ENCODE assay signal across 23 mouse cellular contexts in genomic region chr8:105303396-105303795, GRCm38 (mm10). TPM values are rescaled to one million over a fixed set of nuclear protein-coding genes. Genes with fewer than 3 reads are reported as not detected.
DNase-seq lines count a peak whose midpoint lies in the region; ATAC-seq and TF ChIP-seq lines count a peak whose summit lies in the region.
"Had no signal": no experiment of that assay in that cellular context is flagged by ENCODE, and none has a peak within 500 bp of the region (broad histone marks: within the 10 kb centered on the region; RNA-seq: fewer than 3 reads in every experiment).

No protein-coding gene starts in this region.

- TF ChIP-seq CTCF in CH12.LX (conservative IDR thresholded peaks at IDR 0.05 in 1 of 2, IDR thresholded peaks at IDR 0.05 in 1 of 2; ENCODE audit: low read depth in 2 of 2, low read length in 2 of 2) = no peak
- no peak for TF ChIP-seq CTCF in bone marrow macrophage, adult 2 months (IDR thresholded peaks at IDR 0.05; ENCODE audit: low read depth, low read length)

- H3K27ac ChIP-seq in heart, embryonic 13.5 days (replicated peaks) = 0 out of 2 replicates have a peak overlapping the region, but pooled peaks have one; percentile 67
- H3K27ac ChIP-seq in heart, embryonic 12.5 days (ENCODE audit: poor library complexity, severe bottlenecking) = no peak overlapping the region
- H3K27ac ChIP-seq in CH12.LX (ENCODE audit: insufficient read depth, low read depth) = no peak overlapping the region
- H3K27ac ChIP-seq in bone marrow macrophage, adult 2 months (ENCODE audit: insufficient read depth, low read depth, low read length) = peak overlapping the region; percentile 67
- peak overlapping the region; percentile 60 for H3K27ac ChIP-seq in liver, embryonic 16.5 days (ENCODE audit: low read length)
- no peak overlapping the region for H3K27ac ChIP-seq in midbrain, embryonic 11.5 days (ENCODE audit: low read depth, low read length)
- H3K27ac ChIP-seq: forebrain, embryonic 12.5 days; hindbrain, embryonic 14.5 days; limb, embryonic 12.5 days; midbrain, embryonic 13.5 days had no signal

- peaks cover 17% of the 10 kb centered on the region for H3K79me2 ChIP-seq in CH12.LX (replicated peaks; ENCODE audit: control insufficient read depth, extremely low read depth, insufficient read depth, poor library complexity, severe bottlenecking)

- in situ Hi-C loops in CH12.LX (cut with MboI; ENCODE audit: low pct_ligation_motif_present, low pct_unique_long_range_greater_than_20kb, low sequenced_read_pairs) = no loop called here

- no peaks in the 10 kb centered on the region for H3K9me3 ChIP-seq in heart, embryonic 13.5 days
- no peaks in the 10 kb centered on the region for H3K9me3 ChIP-seq in heart, embryonic 12.5 days (replicated peaks)
- H3K9me3 ChIP-seq in CH12.LX (replicated peaks; ENCODE audit: low read length) = no peaks in the 10 kb centered on the region
- no peaks in the 10 kb centered on the region for H3K9me3 ChIP-seq in liver, embryonic 16.5 days (replicated peaks; ENCODE audit: control insufficient read depth, low read length)
- H3K9me3 ChIP-seq in midbrain, embryonic 11.5 days (ENCODE audit: control insufficient read depth, low read length) = no peaks in the 10 kb centered on the region
- H3K9me3 ChIP-seq: forebrain, embryonic 12.5 days; limb, embryonic 12.5 days; midbrain, embryonic 13.5 days; neural tube, embryonic 13.5 days had no signal

- no peaks in the 10 kb centered on the region for H3K27me3 ChIP-seq in heart, embryonic 13.5 days (replicated peaks)
- no peaks in the 10 kb centered on the region for H3K27me3 ChIP-seq in heart, embryonic 12.5 days (replicated peaks)
- H3K27me3 ChIP-seq in CH12.LX (replicated peaks) = no peaks in the 10 kb centered on the region
- H3K27me3 ChIP-seq in liver, embryonic 16.5 days (ENCODE audit: control insufficient read depth, insufficient read depth, low read depth, low read length) = no peaks in the 10 kb centered on the region
- H3K27me3 ChIP-seq in midbrain, embryonic 11.5 days (ENCODE audit: control insufficient read depth, insufficient read depth, low read length) = no peaks in the 10 kb centered on the region
- H3K27me3 ChIP-seq: forebrain, embryonic 12.5 days; limb, embryonic 12.5 days; midbrain, embryonic 13.5 days; neural tube, embryonic 13.5 days had no signal

- DNase-seq in CH12.LX (ENCODE audit: extremely low read depth) = no peak
- DNase-seq in midbrain, embryonic 11.5 days (ENCODE audit: low spot score, missing footprints) = no peak
- DNase-seq in adrenal gland, postnatal 10 days = no peak
- DNase-seq: adrenal gland, postnatal 14 days; B cell, adult 2 months; cerebellum, adult 18-20 months; cerebellum, postnatal 25 days; embryo, embryonic 11 days; gastrocnemius, postnatal 36 days; heart, postnatal 36 days; lung, embryonic 14.5 days; thymus, postnatal 4 days had no signal

- H3K4me3 ChIP-seq in heart, embryonic 13.5 days = no peak overlapping the region
- H3K4me3 ChIP-seq in heart, embryonic 12.5 days = no peak overlapping the region
- H3K4me3 ChIP-seq in CH12.LX (replicated peaks in 1 of 3; ENCODE audit: low read depth in 2 of 3, low read length in 2 of 3, poor library complexity in 1 of 3) = no peak overlapping the region
- no peak overlapping the region for H3K4me3 ChIP-seq in bone marrow macrophage, adult 2 months (ENCODE audit: insufficient read depth, low read length)
- no peak overlapping the region for H3K4me3 ChIP-seq in liver, embryonic 16.5 days (ENCODE audit: low read depth, low read length)
- H3K4me3 ChIP-seq in midbrain, embryonic 11.5 days (ENCODE audit: low read depth, low read length) = no peak overlapping the region
- H3K4me3 ChIP-seq: forebrain, embryonic 12.5 days; limb, embryonic 12.5 days; midbrain, embryonic 13.5 days; neural tube, embryonic 13.5 days had no signal

- peaks cover 56% of the 10 kb centered on the region for H3K4me1 ChIP-seq in heart, embryonic 13.5 days
- H3K4me1 ChIP-seq in heart, embryonic 12.5 days (replicated peaks) = peaks cover 49% of the 10 kb centered on the region
- H3K4me1 ChIP-seq in CH12.LX (ENCODE audit: control insufficient read depth in 1 of 2, insufficient read depth in 2 of 2) = peaks cover 4 to 74% of the 10 kb centered on the region in 2 experiments
- peaks cover 47% of the 10 kb centered on the region for H3K4me1 ChIP-seq in bone marrow macrophage, adult 2 months (ENCODE audit: control insufficient read depth, insufficient read depth, low read length)
- peaks cover 61% of the 10 kb centered on the region for H3K4me1 ChIP-seq in liver, embryonic 16.5 days (ENCODE audit: control insufficient read depth, low read depth, low read length)
- H3K4me1 ChIP-seq in midbrain, embryonic 11.5 days (ENCODE audit: control insufficient read depth, insufficient read depth, low read length) = peaks cover 15% of the 10 kb centered on the region

- TF ChIP-seq EP300 in CH12.LX (IDR thresholded peaks at IDR 0.05; ENCODE audit: low read length) = no peak

- TF ChIP-seq POLR2A in CH12.LX (IDR thresholded peaks at IDR 0.05; ENCODE audit: low read depth, low read length) = no peak
- TF ChIP-seq POLR2A in bone marrow macrophage, adult 2 months (IDR thresholded peaks at IDR 0.05; ENCODE audit: borderline replicate concordance, low read depth, low read length) = no peak

- peaks cover 81% of the 10 kb centered on the region for H3K36me3 ChIP-seq in heart, embryonic 13.5 days
- peaks cover 76% of the 10 kb centered on the region for H3K36me3 ChIP-seq in heart, embryonic 12.5 days
- peaks cover 76 to 95% of the 10 kb centered on the region in 2 experiments for H3K36me3 ChIP-seq in CH12.LX (replicated peaks in 1 of 2; ENCODE audit: control insufficient read depth in 1 of 2, insufficient read depth in 1 of 2, low read length in 1 of 2)
- peaks cover 69% of the 10 kb centered on the region for H3K36me3 ChIP-seq in liver, embryonic 16.5 days (ENCODE audit: control insufficient read depth, insufficient read depth)
- peaks cover 30% of the 10 kb centered on the region for H3K36me3 ChIP-seq in midbrain, embryonic 11.5 days (ENCODE audit: control insufficient read depth, insufficient read depth, low read length)

- dilution Hi-C loops in CH12.LX (cut with MboI; ENCODE audit: extremely low pct_ligation_motif_present, extremely low pct_unique_long_range_greater_than_20kb, low sequenced_read_pairs) = no loop called here

- 75% methylated on average over 8 of the region's 8 CpGs for WGBS in heart, embryonic 13.5 days
- WGBS in heart, embryonic 12.5 days = 86% methylated on average over 8 of the region's 8 CpGs
- WGBS in liver, embryonic 16.5 days (ENCODE audit: insufficient replicate concordance) = 56% methylated on average over 8 of the region's 8 CpGs
- WGBS in midbrain, embryonic 11.5 days = 85% methylated on average over 8 of the region's 8 CpGs

- H3K4me2 ChIP-seq in heart, embryonic 13.5 days = no peak overlapping the region
- no peak overlapping the region for H3K4me2 ChIP-seq in heart, embryonic 12.5 days
- H3K4me2 ChIP-seq in CH12.LX (ENCODE audit: insufficient read depth, low read depth, poor library complexity, severe bottlenecking) = no peak overlapping the region
- H3K4me2 ChIP-seq in liver, embryonic 16.5 days (ENCODE audit: low read depth, low read length) = peak overlapping the region; percentile 83; the same call in 1 of the 2 replicates
- no peak overlapping the region for H3K4me2 ChIP-seq in midbrain, embryonic 11.5 days
- H3K4me2 ChIP-seq: forebrain, embryonic 12.5 days; hindbrain, embryonic 14.5 days; limb, embryonic 12.5 days; lung, embryonic 14.5 days; midbrain, embryonic 13.5 days; neural tube, embryonic 13.5 days had no signal

- 0 out of 2 replicates have a peak overlapping the region, but pooled peaks have one; percentile 21 for H3K9ac ChIP-seq in heart, embryonic 13.5 days
- no peak overlapping the region for H3K9ac ChIP-seq in heart, embryonic 12.5 days
- H3K9ac ChIP-seq in CH12.LX (ENCODE audit: insufficient read depth, low read depth) = no peak overlapping the region
- no peak overlapping the region for H3K9ac ChIP-seq in liver, embryonic 16.5 days (ENCODE audit: low read depth, low read length)
- no peak overlapping the region for H3K9ac ChIP-seq in midbrain, embryonic 11.5 days (ENCODE audit: low read length)
- H3K9ac ChIP-seq: forebrain, embryonic 12.5 days; hindbrain, embryonic 14.5 days; limb, embryonic 12.5 days; lung, embryonic 14.5 days; midbrain, embryonic 13.5 days; neural tube, embryonic 13.5 days had no signal

- TF ChIP-seq RAD21 in CH12.LX (IDR thresholded peaks at IDR 0.05; ENCODE audit: low read depth, low read length) = no peak

- no peak for ATAC-seq in heart, embryonic 13.5 days (ENCODE audit: extremely low read depth, insufficient number of reproducible peaks, low FRiP score, low TSS enrichment)
- no peak for ATAC-seq in heart, embryonic 12.5 days (ENCODE audit: insufficient number of reproducible peaks, low FRiP score)
- no peak for ATAC-seq in liver, embryonic 16.5 days (ENCODE audit: low read depth)
- ATAC-seq in midbrain, embryonic 11.5 days (ENCODE audit: low FRiP score) = no peak
- ATAC-seq: activated CD4-positive, CD25-positive, alpha-beta regulatory T cell, adult 4 months; intestine, embryonic 16.5 days; midbrain, embryonic 13.5 days had no signal

RNA-seq across cellular contexts. Expression of gene Elmo3, which starts 2.0 kb away (rescaled TPM):
- 2.3 and 2.6 TPM in 2 replicates for polyA plus RNA-seq in heart, embryonic 13.5 days (2015; fragmentation: Nextera tagmentation; extraction: Ambion mirVana)
- 2.8 and 3.3 TPM in 2 replicates for polyA plus RNA-seq in heart, embryonic 12.5 days (2016; fragmentation: Nextera tagmentation; extraction: Ambion mirVana)
- total RNA-seq in CH12.LX (2012; rRNA removed) (1.4 and 1.6 TPM in 2 replicates), CH12.LX (2014; rRNA removed) (0.72 and 0.77 TPM in 2 replicates)
- 1.3 and 2.4 TPM in 2 replicates for polyA plus RNA-seq in CH12.LX (2012; ENCODE audit: insufficient read length, low read depth)
- polyA plus RNA-seq in bone marrow macrophage, adult 2 months (2012; ENCODE audit: insufficient read depth, insufficient read length, missing spikeins) = 1.5 and 2.6 TPM in 2 replicates
- 4.7 and 5.3 TPM in 2 replicates for polyA plus RNA-seq in liver, embryonic 16.5 days (2015; fragmentation: Nextera tagmentation; extraction: Ambion mirVana)
- 0.81 and 1.8 TPM in 2 replicates for polyA plus RNA-seq in midbrain, embryonic 11.5 days (2014; fragmentation: Nextera tagmentation; extraction: Ambion mirVana)
- total RNA-seq in adrenal gland, postnatal 10 days (2021) = 1 to 10 TPM; 6.1 to 6.2 TPM

RNA-seq across cellular contexts. Expression of gene E2f4, which starts 5.9 kb away (rescaled TPM):
- 58.7 and 59.3 TPM in 2 replicates for polyA plus RNA-seq in heart, embryonic 13.5 days (2015; fragmentation: Nextera tagmentation; extraction: Ambion mirVana)
- polyA plus RNA-seq in heart, embryonic 12.5 days (2016; fragmentation: Nextera tagmentation; extraction: Ambion mirVana) = 60.8 and 64.1 TPM in 2 replicates
- 51.0 and 62.4 TPM in 2 replicates for total RNA-seq in CH12.LX (2012; rRNA removed)
- 34.1 and 39.9 TPM in 2 replicates for total RNA-seq in CH12.LX (2014; rRNA removed)
- 165 and 198 TPM in 2 replicates for polyA plus RNA-seq in CH12.LX (2012; ENCODE audit: insufficient read length, low read depth)
- 40.6 and 47.6 TPM in 2 replicates for polyA plus RNA-seq in bone marrow macrophage, adult 2 months (2012; ENCODE audit: insufficient read depth, insufficient read length, missing spikeins)
- 169 and 187 TPM in 2 replicates for polyA plus RNA-seq in liver, embryonic 16.5 days (2015; fragmentation: Nextera tagmentation; extraction: Ambion mirVana)
- 94.9 and 101 TPM in 2 replicates for polyA plus RNA-seq in midbrain, embryonic 11.5 days (2014; fragmentation: Nextera tagmentation; extraction: Ambion mirVana)
- 10 to 100 TPM; 36.3 to 41.6 TPM for total RNA-seq in adrenal gland, postnatal 10 days (2021)

RNA-seq across cellular contexts. Expression of gene Exoc3l, which starts 7.5 kb away (rescaled TPM):
- 15.5 and 15.9 TPM in 2 replicates for polyA plus RNA-seq in heart, embryonic 13.5 days (2015; fragmentation: Nextera tagmentation; extraction: Ambion mirVana)
- polyA plus RNA-seq in heart, embryonic 12.5 days (2016; fragmentation: Nextera tagmentation; extraction: Ambion mirVana) = 16.1 and 19.5 TPM in 2 replicates
- total RNA-seq in CH12.LX (2012; rRNA removed) (10.9 and 12.5 TPM in 2 replicates), CH12.LX (2014; rRNA removed) (3.9 and 4.4 TPM in 2 replicates)
- polyA plus RNA-seq in CH12.LX (2012; ENCODE audit: insufficient read length, low read depth) = 6.3 and 7.5 TPM in 2 replicates
- polyA plus RNA-seq in bone marrow macrophage, adult 2 months (2012; ENCODE audit: insufficient read depth, insufficient read length, missing spikeins) = 0.95 and 1.1 TPM in 2 replicates
- polyA plus RNA-seq in liver, embryonic 16.5 days (2015; fragmentation: Nextera tagmentation; extraction: Ambion mirVana) = 5.9 and 6.5 TPM in 2 replicates
- polyA plus RNA-seq in midbrain, embryonic 11.5 days (2014; fragmentation: Nextera tagmentation; extraction: Ambion mirVana) = 6.4 and 8.6 TPM in 2 replicates
- total RNA-seq in adrenal gland, postnatal 10 days (2021) = 10 to 100 TPM; 14.2 to 22.8 TPM

RNA-seq across cellular contexts. Expression of gene 4931428F04Rik, which starts 13.7 kb away (rescaled TPM):
- 6.0 and 6.5 TPM in 2 replicates for polyA plus RNA-seq in heart, embryonic 13.5 days (2015; fragmentation: Nextera tagmentation; extraction: Ambion mirVana)
- 7.9 and 8.1 TPM in 2 replicates for polyA plus RNA-seq in heart, embryonic 12.5 days (2016; fragmentation: Nextera tagmentation; extraction: Ambion mirVana)
- total RNA-seq in CH12.LX (2012; rRNA removed) (4.7 and 4.8 TPM in 2 replicates), CH12.LX (2014; rRNA removed) (2.2 and 2.7 TPM in 2 replicates)
- polyA plus RNA-seq in CH12.LX (2012; ENCODE audit: insufficient read length, low read depth) = 9.1 and 9.4 TPM in 2 replicates
- 0.67 and 1.3 TPM in 2 replicates for polyA plus RNA-seq in bone marrow macrophage, adult 2 months (2012; ENCODE audit: insufficient read depth, insufficient read length, missing spikeins)
- 0.55 and 0.84 TPM in 2 replicates for polyA plus RNA-seq in liver, embryonic 16.5 days (2015; fragmentation: Nextera tagmentation; extraction: Ambion mirVana)
- 34.2 and 34.4 TPM in 2 replicates for polyA plus RNA-seq in midbrain, embryonic 11.5 days (2014; fragmentation: Nextera tagmentation; extraction: Ambion mirVana)
- 1 to 10 TPM; 4.8 to 6.9 TPM for total RNA-seq in adrenal gland, postnatal 10 days (2021)

RNA-seq across cellular contexts. Expression of gene Lrrc29, which starts 22.7 kb away (rescaled TPM):
- 0.96 and 1.2 TPM in 2 replicates for polyA plus RNA-seq in heart, embryonic 13.5 days (2015; fragmentation: Nextera tagmentation; extraction: Ambion mirVana)
- 1.3 TPM in 2 replicates for polyA plus RNA-seq in heart, embryonic 12.5 days (2016; fragmentation: Nextera tagmentation; extraction: Ambion mirVana)
- total RNA-seq in CH12.LX (2012; rRNA removed) (1.7 and 1.8 TPM in 2 replicates), CH12.LX (2014; rRNA removed) (0.73 and 1.4 TPM in 2 replicates)
- polyA plus RNA-seq in CH12.LX (2012; ENCODE audit: insufficient read length, low read depth) = 1.4 and 1.8 TPM in 2 replicates
- polyA plus RNA-seq in bone marrow macrophage, adult 2 months (2012; ENCODE audit: insufficient read depth, insufficient read length, missing spikeins) = 3.1 and 3.2 TPM in 2 replicates
- polyA plus RNA-seq in liver, embryonic 16.5 days (2015; fragmentation: Nextera tagmentation; extraction: Ambion mirVana) = 11.1 and 12.5 TPM in 2 replicates
- 0.91 and 1.1 TPM in 2 replicates for polyA plus RNA-seq in midbrain, embryonic 11.5 days (2014; fragmentation: Nextera tagmentation; extraction: Ambion mirVana)
- 1 to 10 TPM; 5.9 to 7.9 TPM for total RNA-seq in adrenal gland, postnatal 10 days (2021)

Comparison
In these comparisons a context has a peak if more than half of its experiments do, and no peak if none do; other contexts are left out.
1. H3K27ac ChIP-seq: peak in heart, embryonic 13.5 days (single experiment), bone marrow macrophage, adult 2 months (single experiment) and liver, embryonic 16.5 days (single experiment); none in heart, embryonic 12.5 days (single experiment), CH12.LX (single experiment) and midbrain, embryonic 11.5 days (single experiment).